Mouse (Mus musculus): ENCODE results near the gene Urad. TPM values are rescaled to one million over a fixed set of nuclear protein-coding genes. Genes with fewer than 3 reads are reported as not detected.

Gene Urad
- polyA plus RNA-seq (2017; shearing (Covaris generic)): not detected

GRCm38 (mm10) chr5:147322183-147322582 lies at the start of gene Urad:
TSS of gene Urad (minus strand) at chr5:147322440.
- ATAC-seq: no peak

- ATAC-seq: no peak
Observed at GRCm38 (mm10) chr5:147370276-147370675, 48.0 kb upstream of the Urad start.

- no peak for ATAC-seq
Observed at GRCm38 (mm10) chr5:147368221-147368620, 46.0 kb upstream of the Urad start.

- ATAC-seq: peak; percentile 61
Observed at GRCm38 (mm10) chr5:147365995-147366765, 43.9 kb upstream of the Urad start.

- no peak for ATAC-seq
Observed at GRCm38 (mm10) chr5:147363054-147363453, 40.8 kb upstream of the Urad start.

- no peak for ATAC-seq
Observed at GRCm38 (mm10) chr5:147358481-147358880, 36.2 kb upstream of the Urad start.

- no peak for ATAC-seq
Observed at GRCm38 (mm10) chr5:147357536-147357935, 35.3 kb upstream of the Urad start.

GRCm38 (mm10) chr5:147356260-147357055 lies 34.2 kb upstream of the Urad start:
- ATAC-seq: no peak

- ATAC-seq: no peak
Observed at GRCm38 (mm10) chr5:147355788-147356187, 33.5 kb upstream of the Urad start.

GRCm38 (mm10) chr5:147354985-147355384 lies 32.7 kb upstream of the Urad start:
- no peak for ATAC-seq

GRCm38 (mm10) chr5:147354161-147354780 lies 32.0 kb upstream of the Urad start:
- ATAC-seq: no peak

- ATAC-seq: no peak
Observed at GRCm38 (mm10) chr5:147351931-147352330, 29.7 kb upstream of the Urad start.

GRCm38 (mm10) chr5:147345981-147346380 lies 23.7 kb upstream of the Urad start:
- ATAC-seq: no peak

- no peak for ATAC-seq
Observed at GRCm38 (mm10) chr5:147343904-147344303, 21.7 kb upstream of the Urad start.

GRCm38 (mm10) chr5:147342901-147343300 lies 20.7 kb upstream of the Urad start:
- ATAC-seq: no peak

GRCm38 (mm10) chr5:147340741-147341414 lies 18.6 kb upstream of the Urad start:
- peak; percentile 88 for ATAC-seq

- no peak for ATAC-seq
Observed at GRCm38 (mm10) chr5:147339560-147339959, 17.3 kb upstream of the Urad start.

- ATAC-seq: no peak
Observed at GRCm38 (mm10) chr5:147338967-147339366, 16.7 kb upstream of the Urad start.

GRCm38 (mm10) chr5:147332711-147333110 lies 10.5 kb upstream of the Urad start:
- ATAC-seq: no peak

GRCm38 (mm10) chr5:147331547-147331946 lies 9.3 kb upstream of the Urad start:
- ATAC-seq: peak; percentile 43

GRCm38 (mm10) chr5:147329946-147330345 lies 7.7 kb upstream of the Urad start:
- no peak for ATAC-seq

- no peak for ATAC-seq
Observed at GRCm38 (mm10) chr5:147327636-147328035, 5.4 kb upstream of the Urad start.

- no peak for ATAC-seq
Observed at GRCm38 (mm10) chr5:147325931-147326330, 3.7 kb upstream of the Urad start.

Measured in CD4-positive, CD25-positive, alpha-beta regulatory T cell, adult 4 months (primary cell).